Mouse (Mus musculus): ENCODE results near the gene Fam205a1.
"Not testable (repeated sequence)": the region's sequence is repeated elsewhere in the genome, so short reads cannot be mapped to it uniquely, and the experiment has no call there.

DNA sequence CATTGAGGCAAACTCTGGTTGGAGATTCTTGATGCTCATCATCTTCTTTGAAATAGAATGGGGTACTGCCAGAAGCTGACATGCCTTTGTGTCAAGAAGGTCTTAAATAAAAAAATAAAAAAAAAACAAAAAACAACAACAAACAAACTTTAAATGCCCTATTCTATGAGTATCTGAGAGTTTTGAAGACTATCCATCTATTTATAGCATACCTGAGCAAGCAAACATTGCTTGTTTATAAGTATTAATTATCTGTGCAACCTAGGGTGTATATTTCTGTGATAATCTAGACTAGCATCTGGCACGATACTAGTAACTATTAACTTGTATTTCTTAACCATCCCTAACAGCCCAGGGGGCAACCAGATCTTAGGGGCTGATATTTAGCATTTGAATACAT lies 3.0 kb upstream of the Fam205a1 start, which contains the start of gene Gm12394:
- not testable (repeated sequence) for TF ChIP-seq CTCF (IDR thresholded peaks at IDR 0.05; ENCODE audit: insufficient read depth, low read length); POLR2A (IDR thresholded peaks at IDR 0.05; ENCODE audit: borderline replicate concordance, extremely low read depth, low read depth, low read length)

Measured in lung, adult 2 months (tissue).